Mouse (Mus musculus) myocyte (in vitro differentiated cells): ENCODE data around the gene Sdk2.

Experiments
- CEBPB ChIP-seq: IDR thresholded peaks from 2 replicates; pipeline ENCODE4 v1.6.1; 2011; ENCODE audit warnings: mild to moderate bottlenecking, moderate library complexity; ENCODE audit not compliant: poor library complexity, insufficient read depth, severe bottlenecking
- MYOD1 ChIP-seq, 3 experiments: IDR thresholded peaks; one replicate each; pipeline ENCODE4 v1.6.1; 2011; ENCODE audit warnings: control low read depth in 2 of 3, low read depth in 2 of 3, mild to moderate bottlenecking in 2 of 3, moderate library complexity in 1 of 3; ENCODE audit not compliant: insufficient read length in 2 of 3, control insufficient read depth in 1 of 3
- POLR2A ChIP-seq: IDR thresholded peaks from one replicate; pipeline ENCODE4 v1.6.1; 2011; ENCODE audit warnings: low read depth, mild to moderate bottlenecking, control low read depth, moderate library complexity; ENCODE audit not compliant: insufficient read length
- USF1 ChIP-seq: IDR thresholded peaks from one replicate; pipeline ENCODE4 v1.6.1; 2011; ENCODE audit warnings: low read depth, mild to moderate bottlenecking, control low read depth, moderate library complexity

DNA sequence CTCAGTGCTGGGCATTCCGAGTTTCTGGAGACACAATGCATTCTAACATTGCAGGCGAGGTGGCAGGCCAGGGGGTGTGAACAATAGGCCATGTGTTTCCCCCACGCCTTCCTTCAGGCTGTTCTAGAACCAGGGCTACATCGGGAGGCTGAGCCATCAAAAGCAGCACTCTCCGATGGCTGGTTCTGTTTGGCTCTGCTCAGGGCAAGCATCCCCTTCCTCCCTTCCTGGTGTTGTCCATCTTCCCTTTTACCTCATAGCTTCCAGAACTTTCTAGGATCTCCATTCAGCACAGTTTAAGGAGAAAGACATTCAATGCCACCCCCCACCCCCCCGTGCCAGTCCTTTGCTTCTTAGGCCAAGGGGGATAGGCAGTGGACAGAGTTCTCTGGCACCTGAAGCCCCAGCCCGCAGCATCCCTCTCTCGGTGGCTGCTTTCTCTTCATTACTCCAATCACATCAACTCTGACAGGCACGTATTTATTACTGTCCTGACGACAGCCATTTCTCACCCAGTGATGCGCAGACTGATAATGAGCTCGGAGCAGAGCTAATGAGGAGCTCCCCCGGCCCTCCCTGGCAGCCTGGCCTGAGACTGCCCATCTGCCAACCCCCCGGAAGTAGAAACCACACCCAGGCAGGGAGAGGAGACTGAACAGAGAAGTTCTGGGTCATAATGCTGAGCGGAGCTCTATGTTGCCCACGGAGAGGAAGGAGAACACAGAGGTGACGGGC, 12.1 kb downstream of the Sdk2 start:
- TF ChIP-seq USF1 (no peak), MYOD1 (IDR thresholded peaks at IDR 0.05; ENCODE audit: control insufficient read depth in 1 of 3, insufficient read length in 2 of 3, low read depth in 2 of 3) (no peak), POLR2A (no peak), CEBPB (no peak)
